Mouse (Mus musculus) lung, postnatal 25 days (tissue): Measurements from ENCODE around the gene Ppp1r16b.

Source experiments
- DNase-seq: peaks from one replicate; pipeline ENCODE4 v3.0.0; 2022; ENCODE audit warnings: low spot score

Gene Ppp1r16b

GRCm38 (mm10) chr2:158668433-158669010, 3.3 kb downstream of the Ppp1r16b start:
- no peak for DNase-seq

- DNase-seq, result peak; percentile 57
Observed at GRCm38 (mm10) chr2:158669199-158670195, 4.3 kb downstream of the Ppp1r16b start.

- DNase-seq, result no peak
Observed at GRCm38 (mm10) chr2:158670571-158670970, 5.4 kb downstream of the Ppp1r16b start.

GRCm38 (mm10) chr2:158672829-158673228, 7.6 kb downstream of the Ppp1r16b start:
- DNase-seq, result peak; percentile 77

- no peak for DNase-seq
Observed at GRCm38 (mm10) chr2:158673493-158673892, 8.3 kb downstream of the Ppp1r16b start.

GRCm38 (mm10) chr2:158674131-158674530, 8.9 kb downstream of the Ppp1r16b start:
- DNase-seq, result no peak

GRCm38 (mm10) chr2:158674759-158675158, 9.6 kb downstream of the Ppp1r16b start:
- DNase-seq, result no peak

- no peak for DNase-seq
Observed at GRCm38 (mm10) chr2:158675161-158675560, 10.0 kb downstream of the Ppp1r16b start.

GRCm38 (mm10) chr2:158675907-158676533, 10.8 kb downstream of the Ppp1r16b start:
- DNase-seq, result no peak

- no peak for DNase-seq
Observed at GRCm38 (mm10) chr2:158677946-158678345, 12.7 kb downstream of the Ppp1r16b start.

- no peak for DNase-seq
Observed at GRCm38 (mm10) chr2:158679091-158679490, 13.9 kb downstream of the Ppp1r16b start.

- no peak for DNase-seq
Observed at GRCm38 (mm10) chr2:158680357-158680889, 15.2 kb downstream of the Ppp1r16b start.

- DNase-seq, result no peak
Observed at GRCm38 (mm10) chr2:158681714-158682113, 16.5 kb downstream of the Ppp1r16b start.

GRCm38 (mm10) chr2:158682344-158683037, 17.3 kb downstream of the Ppp1r16b start:
- no peak for DNase-seq

GRCm38 (mm10) chr2:158683038-158683413, 17.8 kb downstream of the Ppp1r16b start:
- DNase-seq, result no peak

GRCm38 (mm10) chr2:158684247-158684843, 19.1 kb downstream of the Ppp1r16b start:
- DNase-seq, result no peak

- no peak for DNase-seq
Observed at GRCm38 (mm10) chr2:158684910-158685309, 19.7 kb downstream of the Ppp1r16b start.

GRCm38 (mm10) chr2:158686394-158686793, 21.2 kb downstream of the Ppp1r16b start:
- DNase-seq, result no peak

- peak; percentile 83 for DNase-seq
Observed at GRCm38 (mm10) chr2:158687804-158688241, 22.6 kb downstream of the Ppp1r16b start.

- no peak for DNase-seq
Observed at GRCm38 (mm10) chr2:158689060-158689459, 23.9 kb downstream of the Ppp1r16b start.

GRCm38 (mm10) chr2:158689640-158690039, 24.4 kb downstream of the Ppp1r16b start:
- no peak for DNase-seq
